Mouse (Mus musculus): ENCODE measurements around the gene Unc13b. TPM values are rescaled to one million over a fixed set of nuclear protein-coding genes. Genes with fewer than 3 reads are reported as not detected.
A peak's percentile ranks its signal among the peaks of the same experiment; 100 is the strongest.

Unc13b gene
- polyA plus RNA-seq, 1 experiment = 1.4 TPM

GRCm38 (mm10) chr4:43258556-43258955 is 199.8 kb downstream of the Unc13b start:
- H3K27ac ChIP-seq (replicated peaks; ENCODE audit: low read depth, low read length) = no peak overlapping the region
- H3K4me3 ChIP-seq (ENCODE audit: insufficient read depth, low read depth, low read length) = no peak overlapping the region
- no peaks in the 10 kb centered on the region for H3K4me1 ChIP-seq (ENCODE audit: control insufficient read depth, insufficient read depth, insufficient read length, low read length)

GRCm38 (mm10) chr4:43259435-43259834 is 200.7 kb downstream of the Unc13b start:
- Histone ChIP-seq H3K4me1 (ENCODE audit: control insufficient read depth, insufficient read depth, insufficient read length, low read length) (no peaks in the 10 kb centered on the region), H3K27ac (replicated peaks; ENCODE audit: low read depth, low read length) (no peak overlapping the region), H3K4me3 (ENCODE audit: insufficient read depth, low read depth, low read length) (no peak overlapping the region)

- H3K4me3 ChIP-seq (ENCODE audit: insufficient read depth, low read depth, low read length) = no peak overlapping the region
- no peak overlapping the region for H3K27ac ChIP-seq (replicated peaks; ENCODE audit: low read depth, low read length)
- no peaks in the 10 kb centered on the region for H3K4me1 ChIP-seq (ENCODE audit: control insufficient read depth, insufficient read depth, insufficient read length, low read length)
Measured at GRCm38 (mm10) chr4:43260096-43260495, 201.3 kb downstream of the Unc13b start.

- Histone ChIP-seq H3K4me1 (ENCODE audit: control insufficient read depth, insufficient read depth, insufficient read length, low read length) (no peaks in the 10 kb centered on the region), H3K4me3 (ENCODE audit: insufficient read depth, low read depth, low read length) (no peak overlapping the region), H3K27ac (replicated peaks; ENCODE audit: low read depth, low read length) (no peak overlapping the region)
Measured at GRCm38 (mm10) chr4:43262821-43263220, 204.1 kb downstream of the Unc13b start.

- no peaks in the 10 kb centered on the region for H3K4me1 ChIP-seq (ENCODE audit: control insufficient read depth, insufficient read depth, insufficient read length, low read length)
- H3K4me3 ChIP-seq (ENCODE audit: insufficient read depth, low read depth, low read length) = no peak overlapping the region
- H3K27ac ChIP-seq (replicated peaks; ENCODE audit: low read depth, low read length) = no peak overlapping the region
Measured at GRCm38 (mm10) chr4:43266146-43266545, 207.4 kb downstream of the Unc13b start.

GRCm38 (mm10) chr4:43266623-43267322 is 208.0 kb downstream of the Unc13b start, which contains the start of gene Atp8b5:
Gene Atp8b5 (plus strand): TSS chr4:43267159.
- peak within 1 kb of the TSS; percentile 29 for H3K4me3 ChIP-seq (ENCODE audit: insufficient read depth, low read depth, low read length)
- H3K27ac ChIP-seq (replicated peaks; ENCODE audit: low read depth, low read length) = no peak within 1 kb of the TSS
- H3K4me1 ChIP-seq (ENCODE audit: control insufficient read depth, insufficient read depth, insufficient read length, low read length) = no peaks in the 10 kb centered on the region

- Histone ChIP-seq H3K4me1 (ENCODE audit: control insufficient read depth, insufficient read depth, insufficient read length, low read length) (no peaks in the 10 kb centered on the region), H3K27ac (replicated peaks; ENCODE audit: low read depth, low read length) (no peak overlapping the region), H3K4me3 (ENCODE audit: insufficient read depth, low read depth, low read length) (no peak overlapping the region)
Measured at GRCm38 (mm10) chr4:43267323-43267658, 208.5 kb downstream of the Unc13b start.

- Histone ChIP-seq H3K4me3 (ENCODE audit: insufficient read depth, low read depth, low read length) (no peak overlapping the region), H3K4me1 (ENCODE audit: control insufficient read depth, insufficient read depth, insufficient read length, low read length) (no peaks in the 10 kb centered on the region), H3K27ac (replicated peaks; ENCODE audit: low read depth, low read length) (no peak overlapping the region)
Measured at GRCm38 (mm10) chr4:43285476-43285875, 226.7 kb downstream of the Unc13b start.

GRCm38 (mm10) chr4:43287305-43287704 is 228.6 kb downstream of the Unc13b start:
- Histone ChIP-seq H3K4me1 (ENCODE audit: control insufficient read depth, insufficient read depth, insufficient read length, low read length) (no peaks in the 10 kb centered on the region), H3K27ac (replicated peaks; ENCODE audit: low read depth, low read length) (0 out of 2 replicates have a peak overlapping the region, but pooled peaks have one; percentile 28), H3K4me3 (ENCODE audit: insufficient read depth, low read depth, low read length) (no peak overlapping the region)

- no peaks in the 10 kb centered on the region for H3K4me1 ChIP-seq (ENCODE audit: control insufficient read depth, insufficient read depth, insufficient read length, low read length)
- H3K27ac ChIP-seq (replicated peaks; ENCODE audit: low read depth, low read length) = no peak overlapping the region
- no peak overlapping the region for H3K4me3 ChIP-seq (ENCODE audit: insufficient read depth, low read depth, low read length)
Measured at GRCm38 (mm10) chr4:43294001-43294400, 235.2 kb downstream of the Unc13b start.

GRCm38 (mm10) chr4:43309696-43310338 is 251.1 kb downstream of the Unc13b start:
- Histone ChIP-seq H3K27ac (replicated peaks; ENCODE audit: low read depth, low read length) (no peak overlapping the region), H3K4me1 (ENCODE audit: control insufficient read depth, insufficient read depth, insufficient read length, low read length) (no peaks in the 10 kb centered on the region), H3K4me3 (ENCODE audit: insufficient read depth, low read depth, low read length) (no peak overlapping the region)

Other genes starting within 250 kb of the Unc13b start
- gene Fam205a1, start 205.1 kb upstream of the Unc13b start, polyA plus RNA-seq (2012; ENCODE audit: insufficient read depth, insufficient read length, missing spikeins) = not detected in 2 replicates
- not detected in 2 replicates for gene Gm12394, start 202.2 kb upstream of the Unc13b start, polyA plus RNA-seq (2012; ENCODE audit: insufficient read depth, insufficient read length, missing spikeins)
- gene Fam205c, start 184.7 kb upstream of the Unc13b start, polyA plus RNA-seq (2012; ENCODE audit: insufficient read depth, insufficient read length, missing spikeins) = not detected in 2 replicates
- not detected in 2 replicates for gene Phf24, start 142.3 kb upstream of the Unc13b start, polyA plus RNA-seq (2012; ENCODE audit: insufficient read depth, insufficient read length, missing spikeins)
- 5.4 and 5.8 TPM in 2 replicates for gene Dnajb5, start 109.1 kb upstream of the Unc13b start, polyA plus RNA-seq (2012; ENCODE audit: insufficient read depth, insufficient read length, missing spikeins)
- gene 1700022I11Rik, start 89.3 kb upstream of the Unc13b start, polyA plus RNA-seq (2012; ENCODE audit: insufficient read depth, insufficient read length, missing spikeins) = not detected in 2 replicates
- gene Vcp, start 58.4 kb upstream of the Unc13b start, polyA plus RNA-seq (2012; ENCODE audit: insufficient read depth, insufficient read length, missing spikeins) = 139 and 156 TPM in 2 replicates
- gene Fancg, start 48.4 kb upstream of the Unc13b start, polyA plus RNA-seq (2012; ENCODE audit: insufficient read depth, insufficient read length, missing spikeins) = 2.5 and 6.4 TPM in 2 replicates
- 11.1 and 12.4 TPM in 2 replicates for gene Pigo, start 33.1 kb upstream of the Unc13b start, polyA plus RNA-seq (2012; ENCODE audit: insufficient read depth, insufficient read length, missing spikeins)
- gene Stoml2, start 27.2 kb upstream of the Unc13b start, polyA plus RNA-seq (2012; ENCODE audit: insufficient read depth, insufficient read length, missing spikeins) = 158 and 191 TPM in 2 replicates
- gene Fam214b, start 12.7 kb upstream of the Unc13b start, polyA plus RNA-seq (2012; ENCODE audit: insufficient read depth, insufficient read length, missing spikeins) = 10.0 and 21.9 TPM in 2 replicates
- 0.24 TPM in 1 of 2 replicates, not detected in the other for gene Atp8b5, start 208.2 kb downstream of the Unc13b start, polyA plus RNA-seq (2012; ENCODE audit: insufficient read depth, insufficient read length, missing spikeins)

Data from brown adipose tissue, adult 24 weeks (tissue).